Mouse (Mus musculus) ES-E14 (cell line): ENCODE results near the gene Ndufv3.

Experiments
- CHD2 ChIP-seq: IDR thresholded peaks from 2 replicates; pipeline ENCODE4 v1.6.1; 2014; ENCODE audit warnings: mild to moderate bottlenecking, low read depth, low read length, inconsistent platforms
- HCFC1 ChIP-seq: IDR thresholded peaks from 2 replicates; pipeline ENCODE4 v1.6.1; 2012; ENCODE audit warnings: low read length, inconsistent platforms, borderline replicate concordance; ENCODE audit not compliant: insufficient read depth
- MAFK ChIP-seq: IDR thresholded peaks from 2 replicates; pipeline ENCODE4 v1.6.1; 2014; ENCODE audit warnings: mild to moderate bottlenecking, low read depth, low read length, inconsistent platforms; ENCODE audit not compliant: insufficient read depth
- ZC3H11A ChIP-seq: IDR thresholded peaks from 2 replicates; pipeline ENCODE4 v1.6.1; 2012; ENCODE audit warnings: low read depth, mild to moderate bottlenecking, inconsistent platforms, low read length, borderline replicate concordance

DNA sequence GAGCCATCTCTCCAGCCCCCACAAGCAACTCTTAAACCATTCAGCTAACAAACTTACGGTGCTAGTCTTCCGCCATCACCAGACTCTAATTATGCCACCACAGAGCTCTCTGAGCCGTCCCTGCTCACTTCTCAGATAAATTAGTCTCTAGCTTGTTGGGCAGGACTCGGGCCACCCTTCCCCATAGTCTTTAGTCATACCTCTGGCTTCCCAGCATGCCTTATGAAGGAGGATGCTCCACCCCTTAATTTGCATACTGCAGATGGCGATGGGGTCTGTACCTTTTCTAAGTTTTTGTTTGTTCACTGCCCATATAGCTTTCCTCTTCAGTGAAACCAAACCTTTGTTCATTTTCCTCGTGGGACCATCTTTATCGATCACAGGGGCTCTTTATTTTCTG, 41.3 kb upstream of the Ndufv3 start:
- TF ChIP-seq CHD2 (no peak), MAFK (no peak), HCFC1 (no peak), ZC3H11A (no peak)
